Mouse (Mus musculus): ENCODE measurements around the gene Mllt3. TPM values are rescaled to one million over a fixed set of nuclear protein-coding genes. Genes with fewer than 3 reads are reported as not detected.
A peak's percentile ranks its signal among the peaks of the same experiment; 100 is the strongest.

Mllt3 gene
- polyA plus RNA-seq, 1 experiment from 2014 or later: 34.8 TPM

GRCm38 (mm10) chr4:87826336-87826735 is 206.8 kb downstream of the Mllt3 start:
- Histone ChIP-seq H3K4me2 (ENCODE audit: low read depth, low read length) (no peak overlapping the region), H3K27ac (ENCODE audit: low read depth) (no peak overlapping the region), H3K4me3 (ENCODE audit: low read depth, low read length) (no peak overlapping the region), H3K9me3 (ENCODE audit: low read length) (no peaks in the 10 kb centered on the region), H3K9ac (replicated peaks) (no peak overlapping the region), H3K27me3 (ENCODE audit: insufficient read depth, low read length) (no peaks in the 10 kb centered on the region), H3K4me1 (ENCODE audit: insufficient read depth) (no peaks in the 10 kb centered on the region), H3K36me3 (replicated peaks; ENCODE audit: insufficient read depth, low read length) (no peaks in the 10 kb centered on the region)
- ATAC-seq: no peak
- no peak for TF ChIP-seq EP300 (IDR thresholded peaks at IDR 0.05; ENCODE audit: low read depth)
- TF ChIP-seq CTCF (IDR thresholded peaks at IDR 0.05; ENCODE audit: low read depth): no peak
- peak; percentile 32 for DNase-seq
- WGBS (ENCODE audit: insufficient replicate concordance): 51% methylated on average over 5 of the region's 5 CpGs

DNA sequence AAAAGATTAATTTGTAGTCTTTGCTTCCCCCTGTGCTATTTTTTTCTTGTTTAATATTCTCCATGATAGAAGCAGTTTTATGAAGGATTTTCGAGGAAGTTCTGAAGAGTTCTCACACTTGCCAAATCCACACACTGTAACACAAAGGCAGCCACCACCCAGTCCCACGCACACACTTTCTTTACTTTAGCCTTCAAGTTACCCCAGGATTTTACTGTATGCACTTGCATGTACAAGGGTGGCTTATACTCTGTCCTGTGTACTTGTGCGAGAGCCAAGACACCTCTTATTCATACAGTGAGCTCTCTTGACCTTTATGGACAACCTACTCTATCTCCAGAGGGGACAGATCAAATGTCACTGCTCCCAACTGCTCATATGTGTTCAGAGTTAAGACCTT is 209.5 kb downstream of the Mllt3 start:
- no peak for TF ChIP-seq CTCF (IDR thresholded peaks at IDR 0.05; ENCODE audit: low read depth)
- no peak for TF ChIP-seq EP300 (IDR thresholded peaks at IDR 0.05; ENCODE audit: low read depth)
- Histone ChIP-seq H3K4me2 (ENCODE audit: low read depth, low read length) (0 out of 2 replicates have a peak overlapping the region, but pooled peaks have one; percentile 10), H3K27ac (ENCODE audit: low read depth) (no peak overlapping the region), H3K4me3 (ENCODE audit: low read depth, low read length) (no peak overlapping the region), H3K36me3 (replicated peaks; ENCODE audit: insufficient read depth, low read length) (no peaks in the 10 kb centered on the region), H3K9me3 (ENCODE audit: low read length) (no peaks in the 10 kb centered on the region), H3K9ac (replicated peaks) (no peak overlapping the region), H3K4me1 (ENCODE audit: insufficient read depth) (no peaks in the 10 kb centered on the region), H3K27me3 (ENCODE audit: insufficient read depth, low read length) (no peaks in the 10 kb centered on the region)
- DNase-seq: no peak
- WGBS (ENCODE audit: insufficient replicate concordance): 48% methylated on average over 3 of the region's 3 CpGs
- no peak for ATAC-seq

- Histone ChIP-seq H3K4me3 (ENCODE audit: low read depth, low read length) (no peak overlapping the region), H3K27me3 (ENCODE audit: insufficient read depth, low read length) (no peaks in the 10 kb centered on the region), H3K9ac (replicated peaks) (no peak overlapping the region), H3K9me3 (ENCODE audit: low read length) (no peaks in the 10 kb centered on the region), H3K4me2 (ENCODE audit: low read depth, low read length) (peak overlapping the region; percentile 10; the same call in 1 of the 2 replicates), H3K27ac (ENCODE audit: low read depth) (no peak overlapping the region), H3K36me3 (replicated peaks; ENCODE audit: insufficient read depth, low read length) (no peaks in the 10 kb centered on the region), H3K4me1 (ENCODE audit: insufficient read depth) (no peaks in the 10 kb centered on the region)
- no peak for ATAC-seq
- no peak for DNase-seq
- no peak for TF ChIP-seq EP300 (IDR thresholded peaks at IDR 0.05; ENCODE audit: low read depth)
- no peak for TF ChIP-seq CTCF (IDR thresholded peaks at IDR 0.05; ENCODE audit: low read depth)
- WGBS (ENCODE audit: insufficient replicate concordance): 42% methylated on average over 6 of the region's 6 CpGs
Measured at GRCm38 (mm10) chr4:87823191-87823590, 210.0 kb downstream of the Mllt3 start.

GRCm38 (mm10) chr4:87820911-87821310 is 212.3 kb downstream of the Mllt3 start:
- Histone ChIP-seq H3K27ac (ENCODE audit: low read depth) (no peak overlapping the region), H3K4me3 (ENCODE audit: low read depth, low read length) (no peak overlapping the region), H3K36me3 (replicated peaks; ENCODE audit: insufficient read depth, low read length) (no peaks in the 10 kb centered on the region), H3K27me3 (ENCODE audit: insufficient read depth, low read length) (no peaks in the 10 kb centered on the region), H3K4me2 (ENCODE audit: low read depth, low read length) (no peak overlapping the region), H3K4me1 (ENCODE audit: insufficient read depth) (0 out of 2 replicates have a peak, but pooled peaks cover under 1% of the 10 kb centered on the region), H3K9me3 (ENCODE audit: low read length) (no peaks in the 10 kb centered on the region), H3K9ac (replicated peaks) (no peak overlapping the region)
- ATAC-seq (no peak), DNase-seq (no peak)
- 80% methylated on average over 3 of the region's 3 CpGs for WGBS (ENCODE audit: insufficient replicate concordance)
- no peak for TF ChIP-seq CTCF (IDR thresholded peaks at IDR 0.05; ENCODE audit: low read depth)
- TF ChIP-seq EP300 (IDR thresholded peaks at IDR 0.05; ENCODE audit: low read depth): no peak

DNA sequence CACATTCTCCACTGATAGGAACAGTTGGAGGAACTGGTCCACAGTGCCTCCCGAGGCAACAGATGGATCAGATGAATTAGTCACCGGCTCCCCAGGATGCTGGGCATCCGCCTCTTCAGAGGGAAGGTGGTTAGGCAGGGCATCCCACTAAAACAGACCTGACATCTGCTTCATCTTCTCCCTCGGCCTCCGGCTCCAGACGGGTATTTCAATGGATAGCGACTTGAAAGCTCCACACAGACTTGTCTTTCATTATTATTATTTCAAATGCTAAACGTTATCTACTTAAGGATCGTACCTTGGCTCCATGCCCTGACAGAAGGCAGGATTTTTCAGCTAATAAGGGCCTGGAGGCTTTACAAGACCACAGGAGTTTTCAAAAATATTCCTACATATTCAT is 214.0 kb downstream of the Mllt3 start:
- Histone ChIP-seq H3K27ac (ENCODE audit: low read depth) (no peak overlapping the region), H3K4me1 (ENCODE audit: insufficient read depth) (peaks cover 4% of the 10 kb centered on the region; the same call in 1 of the 2 replicates), H3K4me2 (ENCODE audit: low read depth, low read length) (no peak overlapping the region), H3K4me3 (ENCODE audit: low read depth, low read length) (no peak overlapping the region), H3K9me3 (ENCODE audit: low read length) (no peaks in the 10 kb centered on the region), H3K9ac (replicated peaks) (no peak overlapping the region), H3K27me3 (ENCODE audit: insufficient read depth, low read length) (no peaks in the 10 kb centered on the region), H3K36me3 (replicated peaks; ENCODE audit: insufficient read depth, low read length) (no peaks in the 10 kb centered on the region)
- no peak for DNase-seq
- 85% methylated on average over 9 of the region's 9 CpGs for WGBS (ENCODE audit: insufficient replicate concordance)
- ATAC-seq: no peak
- TF ChIP-seq EP300 (IDR thresholded peaks at IDR 0.05; ENCODE audit: low read depth) (no peak), CTCF (IDR thresholded peaks at IDR 0.05; ENCODE audit: low read depth) (no peak)

- WGBS (ENCODE audit: insufficient replicate concordance): 82% methylated on average over 1 of the region's 1 CpGs
- no peak overlapping the region for H3K4me2 ChIP-seq (ENCODE audit: low read depth, low read length)
- no peak overlapping the region for H3K4me3 ChIP-seq (ENCODE audit: low read depth, low read length)
- H3K4me1 ChIP-seq (ENCODE audit: insufficient read depth): peaks cover 4% of the 10 kb centered on the region; the same call in 1 of the 2 replicates
- H3K9me3 ChIP-seq (ENCODE audit: low read length): no peaks in the 10 kb centered on the region
- H3K36me3 ChIP-seq (replicated peaks; ENCODE audit: insufficient read depth, low read length): no peaks in the 10 kb centered on the region
- H3K9ac ChIP-seq (replicated peaks): no peak overlapping the region
- DNase-seq (no peak), ATAC-seq (no peak)
- no peak for TF ChIP-seq CTCF (IDR thresholded peaks at IDR 0.05; ENCODE audit: low read depth)
- no peak for TF ChIP-seq EP300 (IDR thresholded peaks at IDR 0.05; ENCODE audit: low read depth)
- H3K27me3 ChIP-seq (ENCODE audit: insufficient read depth, low read length): no peaks in the 10 kb centered on the region
- no peak overlapping the region for H3K27ac ChIP-seq (ENCODE audit: low read depth)
Measured at GRCm38 (mm10) chr4:87818276-87818675, 214.9 kb downstream of the Mllt3 start.
